Mouse (Mus musculus) olfactory bulb, adult 2 months (tissue): ENCODE measurements around the gene Brinp2. TPM values are rescaled to one million over a fixed set of nuclear protein-coding genes. Genes with fewer than 3 reads are reported as not detected.

ENCODE experiments used
- H3K27ac ChIP-seq: fragments of 200-500 bp; 2 replicates; pipeline ENCODE4 v1.5.1; 2012; ENCODE audit warnings: low read depth, low read length; ENCODE audit not compliant: insufficient read depth
- H3K4me1 ChIP-seq: fragments of 200-500 bp; 2 replicates; pipeline ENCODE4 v1.6.1; 2012; ENCODE audit warnings: low read length; ENCODE audit not compliant: control insufficient read depth, insufficient read depth
- H3K4me3 ChIP-seq: fragments of 200-500 bp; 2 replicates; pipeline ENCODE4 v1.5.1; 2012; ENCODE audit warnings: mild to moderate bottlenecking, low read depth, low read length, moderate library complexity; ENCODE audit not compliant: insufficient read depth
- CTCF ChIP-seq: fragments of 200-500 bp; IDR thresholded peaks from 2 replicates; pipeline ENCODE4 v1.5.1; 2012; ENCODE audit warnings: low read depth, mild to moderate bottlenecking, low read length, moderate library complexity; ENCODE audit not compliant: insufficient read depth
- POLR2A ChIP-seq: fragments of 200-500 bp; IDR thresholded peaks from 2 replicates; pipeline ENCODE4 v1.6.1; 2012; ENCODE audit warnings: mild to moderate bottlenecking, low read depth, low read length, moderate library complexity; ENCODE audit not compliant: insufficient read depth
- WGBS: fragments of 180-500 bp; shearing (Covaris S2); methylation state at CpG from one replicate; pipeline ENCODE4 v1.1.7; 2018; 5-methylcytosine and 5-hydroxymethylcytosine counted together
- polyA plus RNA-seq: library from polyadenylated mRNA; stranded (reverse); fragments of >200 nt; gene quantifications from 2 replicates; pipeline ENCODE4 v1.2.4, GENCODE M21; 2012; ENCODE audit warnings: low replicate concordance; ENCODE audit not compliant: missing spikeins, insufficient read depth, insufficient read length

The Brinp2 gene
- polyA plus RNA-seq, 1 experiment, result not detected

DNA sequence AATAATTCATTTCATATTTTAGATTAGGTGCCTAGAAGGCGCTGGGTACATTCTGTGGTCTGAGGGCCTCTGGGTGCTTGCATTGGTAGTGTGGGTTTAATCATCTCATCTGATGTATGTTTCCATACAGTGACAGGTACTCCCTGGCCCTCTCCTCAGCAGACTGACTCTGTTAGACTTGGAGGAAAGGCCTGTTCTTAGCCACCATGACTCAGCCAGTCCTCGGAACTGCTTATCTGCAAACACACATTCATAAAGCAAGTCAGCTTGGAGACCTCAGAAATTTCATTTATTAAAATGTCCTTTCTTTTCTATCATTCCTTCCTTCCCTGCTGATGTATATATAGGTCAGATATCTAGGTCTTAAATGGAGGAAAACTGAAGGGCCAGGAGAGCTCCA lies 116.3 kb downstream of the Brinp2 start:
- Histone ChIP-seq H3K27ac (no peak overlapping the region), H3K4me1 (no peaks in the 10 kb centered on the region), H3K4me3 (no peak overlapping the region)
- WGBS, result 84% methylated on average over 2 of the region's 2 CpGs
- TF ChIP-seq CTCF (no peak), POLR2A (no peak)

DNA sequence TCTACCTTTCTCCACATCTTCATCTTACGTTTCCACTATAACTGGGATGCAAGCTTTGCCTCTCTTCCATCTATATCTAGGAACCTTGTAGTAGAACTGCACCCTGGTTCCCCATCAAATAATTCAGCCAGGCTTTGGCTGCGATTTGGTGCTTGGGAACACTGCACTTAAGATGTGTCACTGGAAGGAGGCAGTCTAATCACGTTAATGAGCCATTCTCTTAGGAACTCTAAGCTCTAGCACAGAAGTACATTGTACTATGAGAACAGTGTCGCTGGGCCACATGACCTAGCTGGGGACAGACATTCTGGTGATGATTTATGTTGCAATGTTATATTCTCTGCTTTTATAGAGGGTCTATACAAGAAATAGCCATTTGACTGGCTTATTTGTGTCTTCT lies 117.4 kb downstream of the Brinp2 start:
- WGBS, result 32% methylated on average over 4 of the region's 4 CpGs
- no peaks in the 10 kb centered on the region for H3K4me1 ChIP-seq
- no peak for TF ChIP-seq CTCF
- no peak for TF ChIP-seq POLR2A
- no peak overlapping the region for H3K27ac ChIP-seq
- no peak overlapping the region for H3K4me3 ChIP-seq

DNA sequence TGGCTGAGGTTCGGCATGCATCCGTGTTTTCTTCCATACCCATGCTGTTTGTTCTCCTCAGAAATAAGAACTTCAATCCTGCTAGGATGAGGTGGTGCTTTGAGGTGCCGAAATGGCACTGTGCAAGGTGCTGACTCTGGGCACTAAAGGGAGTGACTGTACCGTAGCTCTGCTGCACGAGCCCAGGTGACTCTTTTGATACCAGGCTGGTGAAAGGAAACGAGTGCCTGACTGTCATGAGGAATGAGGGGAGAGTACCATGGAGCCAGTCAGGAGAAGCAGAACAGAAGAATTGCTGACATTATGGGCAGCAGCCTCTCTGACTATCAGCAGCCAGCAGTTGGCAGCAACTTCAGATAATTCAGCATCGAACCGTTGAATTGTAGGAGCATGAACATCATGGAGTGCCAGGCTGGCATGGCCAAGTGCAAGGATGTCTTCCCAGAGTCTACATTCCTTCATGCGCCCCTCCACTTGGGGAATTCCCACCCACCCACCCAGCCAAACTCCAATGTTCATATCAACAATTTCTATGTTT lies 127.4 kb downstream of the Brinp2 start:
- WGBS, result 86% methylated on average over 9 of the region's 9 CpGs
- no peaks in the 10 kb centered on the region for H3K4me1 ChIP-seq
- no peak overlapping the region for H3K27ac ChIP-seq
- TF ChIP-seq CTCF (no peak), POLR2A (no peak)
- H3K4me3 ChIP-seq, result no peak overlapping the region

- 90% methylated on average over 2 of the region's 2 CpGs for WGBS
- Histone ChIP-seq H3K4me3 (no peak overlapping the region), H3K4me1 (no peaks in the 10 kb centered on the region), H3K27ac (no peak overlapping the region)
- TF ChIP-seq CTCF (no peak), POLR2A (no peak)
Observed at GRCm38 (mm10) chr1:158227239-158227638, 128.9 kb downstream of the Brinp2 start.

GRCm38 (mm10) chr1:158226689-158227088 lies 129.4 kb downstream of the Brinp2 start:
- TF ChIP-seq POLR2A (no peak), CTCF (no peak)
- Histone ChIP-seq H3K4me1 (no peaks in the 10 kb centered on the region), H3K4me3 (no peak overlapping the region), H3K27ac (no peak overlapping the region)
- 72% methylated on average over 2 of the region's 2 CpGs for WGBS

- Histone ChIP-seq H3K4me3 (no peak overlapping the region), H3K4me1 (no peaks in the 10 kb centered on the region), H3K27ac (no peak overlapping the region)
- whole genome bisulfite sequencing, result 65% methylated on average over 4 of the region's 4 CpGs
- TF ChIP-seq CTCF, result no peak
- no peak for TF ChIP-seq POLR2A
Observed at GRCm38 (mm10) chr1:158221048-158221447, 135.1 kb downstream of the Brinp2 start.

DNA sequence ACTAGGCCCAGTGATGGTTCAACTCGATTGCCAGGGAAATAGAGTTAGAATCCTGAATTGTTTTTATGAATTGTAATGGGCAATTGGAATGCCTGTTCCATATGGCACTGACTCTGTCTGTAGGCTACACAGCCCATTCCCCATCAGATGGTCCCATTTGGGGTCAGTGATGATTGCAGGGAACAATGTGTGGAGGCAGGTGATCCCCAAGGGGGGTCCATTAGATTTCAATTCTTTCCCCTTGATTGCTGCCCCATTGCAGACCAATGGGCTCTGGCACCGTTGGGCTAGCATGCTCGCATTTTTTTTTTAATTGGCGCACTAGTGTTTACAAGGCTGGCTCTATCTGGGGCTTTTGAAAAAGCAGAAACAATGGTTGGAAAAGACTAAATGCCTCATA lies 136.0 kb downstream of the Brinp2 start:
- peaks cover 2% of the 10 kb centered on the region; the same call in 1 of the 2 replicates for H3K4me1 ChIP-seq
- no peak overlapping the region for H3K4me3 ChIP-seq
- H3K27ac ChIP-seq, result no peak overlapping the region
- TF ChIP-seq POLR2A, result no peak
- no peak for TF ChIP-seq CTCF
- 70% methylated on average over 4 of the region's 4 CpGs for WGBS

DNA sequence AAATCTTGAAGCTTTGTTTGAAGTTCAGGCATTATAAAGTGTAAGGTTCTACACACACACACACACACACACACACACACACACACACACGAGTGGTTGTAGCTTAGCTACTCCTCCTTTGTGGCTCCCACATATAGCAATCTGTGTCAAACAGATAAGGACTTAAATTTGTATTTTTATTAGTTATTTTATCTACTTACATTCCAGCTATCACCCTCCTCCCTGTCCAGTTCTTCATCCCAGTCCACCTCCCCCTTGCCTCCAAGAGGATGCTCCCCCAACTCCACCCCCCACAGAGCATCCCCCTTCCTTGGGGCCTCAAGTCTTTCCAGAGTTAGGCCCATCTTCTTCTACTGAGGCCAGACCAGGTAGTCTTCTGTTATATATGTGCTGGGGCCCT lies 137.4 kb downstream of the Brinp2 start:
- no peak overlapping the region for H3K27ac ChIP-seq
- 79% methylated on average over 1 of the region's 1 CpGs for WGBS
- TF ChIP-seq POLR2A (no peak), CTCF (no peak)
- no peak overlapping the region for H3K4me3 ChIP-seq
- H3K4me1 ChIP-seq, result peaks cover 4% of the 10 kb centered on the region; the same call in 1 of the 2 replicates

- WGBS, result 83% methylated on average over 2 of the region's 2 CpGs
- H3K27ac ChIP-seq, result no peak overlapping the region
- no peak overlapping the region for H3K4me3 ChIP-seq
- H3K4me1 ChIP-seq, result peaks cover 5% of the 10 kb centered on the region; the same call in 1 of the 2 replicates
- TF ChIP-seq CTCF (no peak), POLR2A (no peak)
Observed at GRCm38 (mm10) chr1:158218294-158218693, 137.8 kb downstream of the Brinp2 start.

GRCm38 (mm10) chr1:158215581-158215980 lies 140.5 kb downstream of the Brinp2 start:
- TF ChIP-seq POLR2A (no peak), CTCF (no peak)
- WGBS, result 35% methylated on average over 9 of the region's 9 CpGs
- peaks cover 5% of the 10 kb centered on the region; the same call in 1 of the 2 replicates for H3K4me1 ChIP-seq
- H3K4me3 ChIP-seq, result no peak overlapping the region
- H3K27ac ChIP-seq, result no peak overlapping the region
